Mouse (Mus musculus) C2C12 (cell line): ENCODE results near the gene Cdk2ap2. TPM values are rescaled to one million over a fixed set of nuclear protein-coding genes. Genes with fewer than 3 reads are reported as not detected.

Source experiments
- H3K27me3 ChIP-seq: one replicate; pipeline ENCODE4 v1.6.1; 2011; ENCODE audit not compliant: control insufficient read depth, insufficient read depth, insufficient read length
- H3K36me3 ChIP-seq: one replicate; pipeline ENCODE4 v1.6.1; 2011; ENCODE audit not compliant: control insufficient read depth, insufficient read depth
- H3K4me3 ChIP-seq: one replicate; pipeline ENCODE4 v1.5.1; 2011; ENCODE audit warnings: mild to moderate bottlenecking, control low read depth; ENCODE audit not compliant: poor library complexity, insufficient read depth, severe bottlenecking
- H3K79me2 ChIP-seq: one replicate; pipeline ENCODE4 v1.6.1; 2011; ENCODE audit not compliant: control insufficient read depth, insufficient read depth
- H3K79me3 ChIP-seq: one replicate; pipeline ENCODE4 v1.6.1; 2011; ENCODE audit warnings: low read depth, control low read depth
- H3ac ChIP-seq: one replicate; pipeline ENCODE3; 2011; ENCODE audit warnings: low read depth; ENCODE audit not compliant: control insufficient read depth, insufficient read length
- CEBPB ChIP-seq: IDR thresholded peaks from one replicate; pipeline ENCODE4 v1.6.1; 2011; ENCODE audit warnings: low read depth, mild to moderate bottlenecking, control low read depth, moderate library complexity
- CTCF ChIP-seq: IDR thresholded peaks from one replicate; pipeline ENCODE4 v1.5.1; 2011; ENCODE audit not compliant: control insufficient read depth, insufficient read depth, insufficient read length
- FOSL1 ChIP-seq: IDR thresholded peaks from one replicate; pipeline ENCODE4 v1.8.0; 2011; ENCODE audit warnings: mild to moderate bottlenecking, low read length; ENCODE audit not compliant: poor library complexity, insufficient read depth, severe bottlenecking
- MAX ChIP-seq: IDR thresholded peaks from one replicate; pipeline ENCODE4 v1.6.1; 2011; ENCODE audit warnings: mild to moderate bottlenecking, control low read depth
- MYOD1 ChIP-seq: IDR thresholded peaks from one replicate; pipeline ENCODE4 v1.6.1; 2011; ENCODE audit warnings: low read depth; ENCODE audit not compliant: control insufficient read depth, insufficient read length
- MYOG ChIP-seq: IDR thresholded peaks from one replicate; pipeline ENCODE4 v1.6.1; 2011; ENCODE audit not compliant: control insufficient read depth, insufficient read length; ENCODE audit errors: extremely low read depth
- USF1 ChIP-seq: IDR thresholded peaks from one replicate; pipeline ENCODE4 v1.6.1; 2011; ENCODE audit warnings: low read depth, mild to moderate bottlenecking, control low read depth, moderate library complexity
- polyA plus RNA-seq: library from polyadenylated mRNA; unstranded; fragments of >200 nt; fragmentation: generic; extraction: Trizol; gene quantifications from one replicate; pipeline ENCODE4 v1.2.1, GENCODE M21; 2012; ENCODE audit warnings: missing spikeins

Cdk2ap2 gene
- polyA plus RNA-seq, 1 experiment = 134 TPM

GRCm38 (mm10) chr19:4113186-4113805 lies 16.3 kb downstream of the Cdk2ap2 start:
- Histone ChIP-seq H3K79me3 (no peaks in the 10 kb centered on the region), H3K4me3 (no peak overlapping the region), H3K36me3 (peaks cover 82% of the 10 kb centered on the region), H3K79me2 (peaks cover 9% of the 10 kb centered on the region), H3ac (peak overlapping the region; percentile 33), H3K27me3 (no peaks in the 10 kb centered on the region)
- TF ChIP-seq FOSL1 (peak; percentile 18), USF1 (no peak)

- Histone ChIP-seq H3ac (no peak overlapping the region), H3K79me3 (no peaks in the 10 kb centered on the region), H3K4me3 (no peak overlapping the region), H3K79me2 (peaks cover 14% of the 10 kb centered on the region), H3K36me3 (peaks cover 77% of the 10 kb centered on the region), H3K27me3 (no peaks in the 10 kb centered on the region)
- TF ChIP-seq CTCF = no peak
- TF ChIP-seq MYOD1 = no peak
- TF ChIP-seq FOSL1 = no peak
- no peak for TF ChIP-seq MAX
- no peak for TF ChIP-seq CEBPB
- TF ChIP-seq MYOG = no peak
- no peak for TF ChIP-seq USF1
Measured at GRCm38 (mm10) chr19:4113806-4114230, 16.8 kb downstream of the Cdk2ap2 start.

- Histone ChIP-seq H3K36me3 (peaks cover 70% of the 10 kb centered on the region), H3K27me3 (no peaks in the 10 kb centered on the region), H3K79me2 (peaks cover 22% of the 10 kb centered on the region), H3K79me3 (peaks cover 1% of the 10 kb centered on the region), H3K4me3 (no peak overlapping the region), H3ac (no peak overlapping the region)
- TF ChIP-seq FOSL1 = no peak
- TF ChIP-seq CTCF = no peak
- TF ChIP-seq CEBPB = no peak
- no peak for TF ChIP-seq MYOG
- TF ChIP-seq USF1 = no peak
- TF ChIP-seq MAX = no peak
- no peak for TF ChIP-seq MYOD1
Measured at GRCm38 (mm10) chr19:4114551-4114950, 17.6 kb downstream of the Cdk2ap2 start.

- Histone ChIP-seq H3ac (no peak overlapping the region), H3K27me3 (no peaks in the 10 kb centered on the region), H3K4me3 (no peak overlapping the region), H3K36me3 (peaks cover 64% of the 10 kb centered on the region), H3K79me3 (peaks cover 4% of the 10 kb centered on the region), H3K79me2 (peaks cover 28% of the 10 kb centered on the region)
- TF ChIP-seq MAX (no peak), FOSL1 (no peak), CEBPB (no peak), MYOD1 (no peak), MYOG (no peak), USF1 (no peak), CTCF (no peak)
Measured at GRCm38 (mm10) chr19:4115144-4115543, 18.2 kb downstream of the Cdk2ap2 start.

GRCm38 (mm10) chr19:4115816-4116215 lies 18.8 kb downstream of the Cdk2ap2 start:
- Histone ChIP-seq H3K4me3 (no peak overlapping the region), H3K36me3 (peaks cover 60% of the 10 kb centered on the region), H3ac (no peak overlapping the region), H3K79me2 (peaks cover 34% of the 10 kb centered on the region), H3K79me3 (peaks cover 9% of the 10 kb centered on the region), H3K27me3 (no peaks in the 10 kb centered on the region)
- TF ChIP-seq MYOD1 (no peak), MYOG (no peak), FOSL1 (no peak), MAX (no peak), CEBPB (no peak), CTCF (no peak), USF1 (no peak)

- Histone ChIP-seq H3K79me3 (peaks cover 10% of the 10 kb centered on the region), H3K36me3 (peaks cover 49% of the 10 kb centered on the region), H3K27me3 (no peaks in the 10 kb centered on the region), H3K4me3 (no peak overlapping the region), H3ac (no peak overlapping the region), H3K79me2 (peaks cover 38% of the 10 kb centered on the region)
- TF ChIP-seq MAX (no peak), FOSL1 (no peak), USF1 (no peak), CEBPB (no peak), MYOG (no peak), MYOD1 (no peak), CTCF (no peak)
Measured at GRCm38 (mm10) chr19:4117006-4117405, 20.0 kb downstream of the Cdk2ap2 start.
